Mouse (Mus musculus): Measurements from ENCODE around the gene Safb.

Gene Safb

GRCm38 (mm10) chr17:56584257-56585130 is at the start of gene Safb, which contains the start of gene Safb2:
Gene Safb, plus strand, starts transcription at chr17:56584825.
Gene Safb2, minus strand, starts transcription at chr17:56584585.
- peak; percentile 97 for DNase-seq

GRCm38 (mm10) chr17:56536192-56536591 is 48.4 kb upstream of the Safb start:
- no peak for DNase-seq

GRCm38 (mm10) chr17:56536874-56537273 is 47.8 kb upstream of the Safb start:
- DNase-seq: no peak

GRCm38 (mm10) chr17:56537912-56538311 is 46.7 kb upstream of the Safb start:
- no peak for DNase-seq

- no peak for DNase-seq
Observed at GRCm38 (mm10) chr17:56540562-56540975, 44.1 kb upstream of the Safb start.

- DNase-seq: no peak
Observed at GRCm38 (mm10) chr17:56542736-56543135, 41.9 kb upstream of the Safb start.

- no peak for DNase-seq
Observed at GRCm38 (mm10) chr17:56543684-56544224, 40.9 kb upstream of the Safb start.

GRCm38 (mm10) chr17:56544699-56545387 is 39.8 kb upstream of the Safb start:
- no peak for DNase-seq

GRCm38 (mm10) chr17:56545945-56546344 is 38.7 kb upstream of the Safb start:
- no peak for DNase-seq

GRCm38 (mm10) chr17:56546576-56546975 is 38.0 kb upstream of the Safb start:
- no peak for DNase-seq

- DNase-seq: no peak
Observed at GRCm38 (mm10) chr17:56547116-56547845, 37.3 kb upstream of the Safb start.

- DNase-seq: no peak
Observed at GRCm38 (mm10) chr17:56547846-56548604, 36.6 kb upstream of the Safb start.

GRCm38 (mm10) chr17:56548605-56549105 is 36.0 kb upstream of the Safb start:
- no peak for DNase-seq

GRCm38 (mm10) chr17:56550784-56551475 is 33.7 kb upstream of the Safb start:
- DNase-seq: peak; percentile 52

- no peak for DNase-seq
Observed at GRCm38 (mm10) chr17:56551841-56552581, 32.6 kb upstream of the Safb start.

- peak; percentile 83 for DNase-seq
Observed at GRCm38 (mm10) chr17:56552781-56553363, 31.8 kb upstream of the Safb start.

- DNase-seq: peak; percentile 77
Observed at GRCm38 (mm10) chr17:56554122-56554551, 30.5 kb upstream of the Safb start, which contains the start of gene Gm20219. Gene Gm20219, minus strand, starts transcription at chr17:56554387.

- DNase-seq: peak; percentile 72
Observed at GRCm38 (mm10) chr17:56558448-56558847, 26.2 kb upstream of the Safb start.

GRCm38 (mm10) chr17:56559386-56559785 is 25.2 kb upstream of the Safb start:
- DNase-seq: peak; percentile 52

GRCm38 (mm10) chr17:56560131-56560530 is 24.5 kb upstream of the Safb start:
- DNase-seq: peak; percentile 33

Measured in lung, postnatal 36 days (tissue).